Mouse (Mus musculus): Measurements from ENCODE around the gene H2al1f.

DNA sequence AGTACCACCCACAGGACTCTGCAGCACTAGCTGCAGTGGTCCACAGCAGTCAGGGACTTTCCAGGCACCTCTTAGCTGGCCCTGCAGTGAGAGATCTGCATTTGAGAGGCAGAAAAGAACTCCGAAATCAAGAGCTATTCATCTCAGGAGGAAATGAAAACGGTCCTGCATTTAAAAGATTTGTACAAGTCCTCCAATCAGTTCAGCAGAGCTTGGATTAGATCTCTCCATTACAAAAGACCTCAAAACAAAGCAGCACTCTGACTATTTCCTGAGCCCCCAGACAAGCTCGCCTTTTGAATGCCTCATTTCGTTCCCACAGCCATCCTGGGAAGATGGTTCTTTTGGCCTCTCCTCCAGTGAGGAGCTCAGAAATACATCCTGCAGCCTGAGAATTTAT is 25.7 kb upstream of the H2al1f start:
- TF ChIP-seq CTCF (IDR thresholded peaks at IDR 0.05) (no peak), EP300 (IDR thresholded peaks at IDR 0.05) (no peak)

All from lung, postnatal 0 days (tissue).